Mouse (Mus musculus) heart, embryonic 11.5 days (tissue): Measurements from ENCODE around the gene Tagln. TPM values are rescaled to one million over a fixed set of nuclear protein-coding genes. Genes with fewer than 3 reads are reported as not detected.

ENCODE experiments used
- ATAC-seq: fragments of 200-750 bp; cut with Nextera tagmentation; replicated peaks from 2 replicates; pipeline ENCODE4 v1.8.0; 2017; ENCODE audit warnings: moderate library complexity; ENCODE audit not compliant: insufficient number of reproducible peaks, low FRiP score, low TSS enrichment
- H3K27ac ChIP-seq: fragments of 300-500 bp; sonication (generic); 2 replicates; pipeline ENCODE4 v1.5.1; 2014; ENCODE audit warnings: mild to moderate bottlenecking, low read depth, low read length
- H3K27me3 ChIP-seq: fragments of 300-500 bp; sonication (generic); 2 replicates; pipeline ENCODE4 v1.6.1; 2014; ENCODE audit warnings: mild to moderate bottlenecking, low read length, mixed read lengths; ENCODE audit not compliant: control insufficient read depth, insufficient read depth
- H3K36me3 ChIP-seq: fragments of 300-500 bp; sonication (generic); 2 replicates; pipeline ENCODE4 v1.6.1; 2014; ENCODE audit warnings: mild to moderate bottlenecking, low read length, moderate library complexity, mixed read lengths; ENCODE audit not compliant: control insufficient read depth, insufficient read depth
- H3K4me1 ChIP-seq: fragments of 300-500 bp; sonication (generic); 2 replicates; pipeline ENCODE4 v1.6.1; 2014; ENCODE audit warnings: low read length; ENCODE audit not compliant: control insufficient read depth, insufficient read depth
- H3K4me2 ChIP-seq: fragments of 300-500 bp; sonication (generic); 2 replicates; pipeline ENCODE4 v1.6.1; 2014; ENCODE audit warnings: mild to moderate bottlenecking, moderate library complexity
- H3K4me3 ChIP-seq: fragments of 300-500 bp; sonication (generic); 2 replicates; pipeline ENCODE4 v1.5.1; 2014; ENCODE audit warnings: low read depth, low read length
- H3K9ac ChIP-seq: fragments of 300-500 bp; sonication (generic); 2 replicates; pipeline ENCODE4 v1.6.1; 2014; ENCODE audit warnings: mild to moderate bottlenecking, low read depth, low read length, moderate library complexity
- H3K9me3 ChIP-seq: fragments of 300-500 bp; sonication (generic); replicated peaks from 2 replicates; pipeline ENCODE4 v1.6.1; 2016; ENCODE audit warnings: low read length; ENCODE audit not compliant: control insufficient read depth
- WGBS: fragments of 180-500 bp; shearing (Covaris S2); extraction: QIAGEN DNeasy Blood & Tissue Kit; methylation state at CpG from one replicate; pipeline ENCODE4 v1.1.7; 2014; ENCODE audit not compliant: insufficient replicate concordance; 5-methylcytosine and 5-hydroxymethylcytosine counted together
- polyA plus RNA-seq: library from polyadenylated mRNA; unstranded; fragments of >200 nt; fragmentation: Nextera tagmentation; extraction: Ambion mirVana; gene quantifications from 2 replicates; pipeline ENCODE4 v1.2.1, GENCODE M21; 2014

The Tagln gene
- polyA plus RNA-seq, 1 experiment from 2014 or later: 365 TPM

- H3K36me3 ChIP-seq: peaks cover 35% of the 10 kb centered on the region
- H3K27ac ChIP-seq: no peak overlapping the region
- ATAC-seq: no peak
- no peaks in the 10 kb centered on the region for H3K4me1 ChIP-seq
- H3K4me3 ChIP-seq: no peak overlapping the region
- H3K9ac ChIP-seq: no peak overlapping the region
- no peak overlapping the region for H3K4me2 ChIP-seq
- H3K27me3 ChIP-seq: no peaks in the 10 kb centered on the region
- no peaks in the 10 kb centered on the region for H3K9me3 ChIP-seq
- 80% methylated on average over 8 of the region's 8 CpGs for WGBS
These were observed 7.1 kb upstream of the Tagln start for GRCm38 (mm10) chr9:45942916-45943315.

DNA sequence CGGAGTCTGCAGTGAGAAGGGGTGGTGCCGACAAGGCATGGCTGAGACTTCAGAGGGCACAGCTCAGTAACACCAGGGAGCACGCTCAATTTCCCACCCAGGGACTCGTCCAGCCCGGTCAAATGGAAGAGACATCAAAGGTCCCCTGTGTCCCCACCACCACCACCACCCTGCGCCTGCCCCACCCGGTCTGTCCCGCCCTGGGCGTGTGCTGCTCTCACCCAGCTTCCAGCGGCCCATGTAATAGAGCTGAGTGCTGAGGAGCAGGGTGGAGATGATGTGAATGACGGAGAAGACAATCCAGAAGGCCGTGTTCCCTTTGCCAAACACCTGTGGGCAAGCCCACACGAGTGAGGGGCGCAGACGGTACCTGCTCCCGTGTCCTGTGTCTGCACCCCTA, 6.6 kb upstream of the Tagln start:
- no peak overlapping the region for H3K27ac ChIP-seq
- H3K4me3 ChIP-seq: no peak overlapping the region
- peaks cover 35% of the 10 kb centered on the region for H3K36me3 ChIP-seq
- H3K4me1 ChIP-seq: no peaks in the 10 kb centered on the region
- ATAC-seq: no peak
- no peaks in the 10 kb centered on the region for H3K9me3 ChIP-seq
- 87% methylated on average over 16 of the region's 16 CpGs for WGBS
- no peak overlapping the region for H3K9ac ChIP-seq
- H3K27me3 ChIP-seq: no peaks in the 10 kb centered on the region
- no peak overlapping the region for H3K4me2 ChIP-seq

GRCm38 (mm10) chr9:45941329-45941888, 5.6 kb upstream of the Tagln start:
- H3K9ac ChIP-seq: no peak overlapping the region
- no peaks in the 10 kb centered on the region for H3K9me3 ChIP-seq
- no peaks in the 10 kb centered on the region for H3K27me3 ChIP-seq
- peaks cover 35% of the 10 kb centered on the region for H3K36me3 ChIP-seq
- no peak for ATAC-seq
- peaks cover 4% of the 10 kb centered on the region for H3K4me1 ChIP-seq
- 63% methylated on average over 18 of the region's 18 CpGs for WGBS
- no peak overlapping the region for H3K27ac ChIP-seq
- H3K4me2 ChIP-seq: no peak overlapping the region
- no peak overlapping the region for H3K4me3 ChIP-seq

DNA sequence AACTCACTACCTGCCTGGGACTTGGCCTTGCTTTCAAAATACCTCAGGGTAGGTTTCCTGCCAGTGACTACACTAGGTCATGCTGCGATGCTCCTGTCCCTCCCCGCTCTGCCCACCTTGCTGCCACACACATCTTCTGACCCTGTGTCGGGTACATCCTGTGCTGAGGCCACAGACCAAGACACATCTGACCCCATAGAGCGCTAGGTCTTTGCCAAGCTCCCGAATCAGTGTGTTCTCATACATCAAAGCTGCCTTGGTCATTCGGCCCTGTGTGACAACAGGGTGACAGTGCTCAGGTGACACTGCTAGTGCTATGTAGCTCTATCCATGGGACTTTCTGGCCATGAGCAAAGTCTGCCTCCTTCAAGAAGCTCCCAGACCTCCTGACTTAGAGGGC, 3.9 kb upstream of the Tagln start:
- H3K36me3 ChIP-seq: peaks cover 31% of the 10 kb centered on the region
- 85% methylated on average over 6 of the region's 6 CpGs for WGBS

GRCm38 (mm10) chr9:45938952-45939637, 3.2 kb upstream of the Tagln start:
- H3K27me3 ChIP-seq: no peaks in the 10 kb centered on the region
- no peak overlapping the region for H3K4me3 ChIP-seq
- no peak overlapping the region for H3K27ac ChIP-seq
- ATAC-seq: no peak
- peaks cover 25% of the 10 kb centered on the region for H3K36me3 ChIP-seq
- H3K9ac ChIP-seq: no peak overlapping the region
- H3K4me2 ChIP-seq: no peak overlapping the region
- 81% methylated on average over 15 of the region's 15 CpGs for WGBS
- H3K4me1 ChIP-seq: peaks cover 17% of the 10 kb centered on the region
- no peaks in the 10 kb centered on the region for H3K9me3 ChIP-seq

More for the DNA sequence above, 3.9 kb upstream of the Tagln start:
- no peak for ATAC-seq
- Histone ChIP-seq H3K4me3 (no peak overlapping the region), H3K9me3 (no peaks in the 10 kb centered on the region), H3K27ac (no peak overlapping the region), H3K27me3 (no peaks in the 10 kb centered on the region), H3K4me1 (peaks cover 13% of the 10 kb centered on the region), H3K4me2 (no peak overlapping the region), H3K9ac (no peak overlapping the region)

- Histone ChIP-seq H3K4me2 (no peak overlapping the region), H3K4me3 (no peak overlapping the region), H3K9ac (no peak overlapping the region), H3K27me3 (no peaks in the 10 kb centered on the region), H3K27ac (no peak overlapping the region), H3K9me3 (no peaks in the 10 kb centered on the region), H3K36me3 (peaks cover 19% of the 10 kb centered on the region), H3K4me1 (peaks cover 18% of the 10 kb centered on the region)
- WGBS: 90% methylated on average over 8 of the region's 8 CpGs
- ATAC-seq: no peak
These were observed 2.2 kb upstream of the Tagln start for GRCm38 (mm10) chr9:45938088-45938487.

- peaks cover 8% of the 10 kb centered on the region; the same call in 1 of the 2 replicates for H3K36me3 ChIP-seq
- H3K4me1 ChIP-seq: peaks cover 24% of the 10 kb centered on the region
- ATAC-seq: no peak; the same call in 1 of the 2 replicates
- H3K9me3 ChIP-seq: no peaks in the 10 kb centered on the region
- H3K27ac ChIP-seq: peak overlapping the region; percentile 74
- 20% methylated on average over 3 of the region's 3 CpGs for WGBS
- no peak overlapping the region for H3K4me2 ChIP-seq
- no peak overlapping the region for H3K4me3 ChIP-seq
- no peaks in the 10 kb centered on the region for H3K27me3 ChIP-seq
- H3K9ac ChIP-seq: no peak overlapping the region
These were observed 1.0 kb upstream of the Tagln start for GRCm38 (mm10) chr9:45936883-45937282.

GRCm38 (mm10) chr9:45932571-45933415, 3.1 kb downstream of the Tagln start:
- H3K4me2 ChIP-seq: peak overlapping the region; percentile 62
- 0 out of 2 replicates have a peak overlapping the region, but pooled peaks have one; percentile 5 for H3K4me3 ChIP-seq
- H3K9ac ChIP-seq: 0 out of 2 replicates have a peak overlapping the region, but pooled peaks have one; percentile 47
- H3K9me3 ChIP-seq: no peaks in the 10 kb centered on the region
- peaks cover 15% of the 10 kb centered on the region for H3K36me3 ChIP-seq
- H3K4me1 ChIP-seq: peaks cover 24% of the 10 kb centered on the region
- H3K27me3 ChIP-seq: no peaks in the 10 kb centered on the region
- no peak for ATAC-seq
- H3K27ac ChIP-seq: no peak overlapping the region
- 57% methylated on average over 11 of the region's 11 CpGs for WGBS
